Mouse (Mus musculus) kidney, adult 2 months (tissue): Measurements from ENCODE around the gene Pkp4.

Experiments used
- CTCF ChIP-seq: fragments of 200-500 bp; conservative IDR thresholded peaks from 2 replicates; pipeline ENCODE4 v1.5.1; 2011; ENCODE audit warnings: low read depth, mild to moderate bottlenecking, control low read depth, low read length, moderate library complexity, mixed read lengths; ENCODE audit not compliant: insufficient read depth, insufficient read length
- POLR2A ChIP-seq: fragments of 200-500 bp; IDR thresholded peaks from one replicate; pipeline ENCODE4 v1.6.1; 2011; ENCODE audit warnings: low read depth, low read length, control low read depth

GRCm38 (mm10) chr2:59129023-59129422 is 31.6 kb upstream of the Pkp4 start:
- TF ChIP-seq CTCF: no peak
- no peak for TF ChIP-seq POLR2A
